Mouse (Mus musculus) left cerebral cortex, postnatal 4 days (tissue): ENCODE measurements at regions not wholly inside any gene's neighbourhood (a gene's known extent, or its start where the extent isn't known, plus 50 kb on each side); places are given as distances from the start of the nearest gene placed in this dataset. TPM values are rescaled to one million over a fixed set of nuclear protein-coding genes. Genes with fewer than 3 reads are reported as not detected.

ENCODE experiments used
- DNase-seq: peaks from one replicate; pipeline ENCODE4 v3.0.0-alpha.2; 2022
- intact Hi-C: fragments of 180-260 bp; cut with DNase I; formaldehyde crosslinking; loops from one replicate; pipeline ENCODE4 v1.15.1; 2025
- microRNA-seq: library from miRNA; unstranded; fragments of <30 nt; microRNA quantifications from one replicate; pipeline ENCODE4 v1.2.0, GENCODE M21; 2022

- intact Hi-C loops: no loop called here
- no peak for DNase-seq
These were observed 96.3 kb upstream of the Zfhx3 start for GRCm38 (mm10) chr8:107846141-107846540.

- DNase-seq: no peak
- intact Hi-C loops: no loop called here
These were observed 91.0 kb upstream of the Zfhx3 start for GRCm38 (mm10) chr8:107851236-107852043.

- intact Hi-C loops: no loop called here
- no peak for DNase-seq
These were observed 82.7 kb upstream of the Zfhx3 start for GRCm38 (mm10) chr8:107859770-107860169.

GRCm38 (mm10) chr8:107860251-107860650, 82.2 kb upstream of the Zfhx3 start:
- no peak for DNase-seq
- intact Hi-C loops: no loop called here

- intact Hi-C loops: no loop called here
- no peak for DNase-seq
These were observed 77.4 kb upstream of the Zfhx3 start for GRCm38 (mm10) chr8:107864802-107865651.

- DNase-seq: no peak
These were observed 76.7 kb upstream of the Zfhx3 start for GRCm38 (mm10) chr8:107865744-107866143.

GRCm38 (mm10) chr8:107871718-107872117, 70.7 kb upstream of the Zfhx3 start:
- DNase-seq: no peak
- intact Hi-C loops: no loop called here

More at GRCm38 (mm10) chr8:107865744-107866143, 76.7 kb upstream of the Zfhx3 start:
- intact Hi-C loops: no loop called here

- DNase-seq: no peak
- intact Hi-C loops: no loop called here
These were observed 70.3 kb upstream of the Zfhx3 start for GRCm38 (mm10) chr8:107872121-107872520.

- no peak for DNase-seq
- intact Hi-C loops: no loop called here
These were observed 66.0 kb upstream of the Zfhx3 start for GRCm38 (mm10) chr8:107876455-107876854.

- DNase-seq: peak; percentile 76
- intact Hi-C loops: no loop called here
These were observed 60.6 kb upstream of the Zfhx3 start for GRCm38 (mm10) chr8:107881851-107882250.

GRCm38 (mm10) chr8:107885547-107885946, 56.9 kb upstream of the Zfhx3 start:
- intact Hi-C loops: no loop called here
- DNase-seq: no peak

GRCm38 (mm10) chr8:107885971-107886370, 56.5 kb upstream of the Zfhx3 start:
- peak; percentile 42 for DNase-seq
- intact Hi-C loops: no loop called here

GRCm38 (mm10) chr8:107886516-107887253, 55.8 kb upstream of the Zfhx3 start:
- DNase-seq: no peak
- intact Hi-C loops: no loop called here

- no peak for DNase-seq
- intact Hi-C loops: no loop called here
These were observed 55.1 kb upstream of the Zfhx3 start for GRCm38 (mm10) chr8:107887333-107887732.

- no peak for DNase-seq
- intact Hi-C loops: no loop called here
These were observed 51.5 kb upstream of the Zfhx3 start for GRCm38 (mm10) chr8:107890922-107891321.

Small RNA genes lying in the stretch of these regions (microRNA-seq; reads per million reads assigned to microRNA genes)
- gene Gm22825 (not detected), gene Gm23646 (not detected)
